Mouse (Mus musculus) bone marrow macrophage, adult 2 months (primary cell): Measurements from ENCODE around the gene Ptpa. TPM values are rescaled to one million over a fixed set of nuclear protein-coding genes. Genes with fewer than 3 reads are reported as not detected.
A peak's percentile ranks its signal among the peaks of the same experiment; 100 is the strongest.

ENCODE experiments used
- H3K27ac ChIP-seq: 2 replicates; pipeline ENCODE4 v1.5.1; 2012; ENCODE audit warnings: low read depth, low read length; ENCODE audit not compliant: insufficient read depth
- H3K4me1 ChIP-seq: 2 replicates; pipeline ENCODE4 v1.6.1; 2012; ENCODE audit warnings: low read length; ENCODE audit not compliant: control insufficient read depth, insufficient read depth
- H3K4me3 ChIP-seq: 2 replicates; pipeline ENCODE4 v1.5.1; 2012; ENCODE audit warnings: mild to moderate bottlenecking, low read length, moderate library complexity; ENCODE audit not compliant: insufficient read depth
- CTCF ChIP-seq: IDR thresholded peaks from 2 replicates; pipeline ENCODE4 v1.5.1; 2012; ENCODE audit warnings: low read depth, mild to moderate bottlenecking, low read length, moderate library complexity
- POLR2A ChIP-seq: IDR thresholded peaks from 2 replicates; pipeline ENCODE4 v1.6.1; 2012; ENCODE audit warnings: mild to moderate bottlenecking, low read depth, low read length, borderline replicate concordance
- polyA plus RNA-seq: library from polyadenylated mRNA; stranded (reverse); fragments of >200 nt; gene quantifications from 2 replicates; pipeline ENCODE4 v1.2.4, GENCODE M21; 2012; ENCODE audit not compliant: missing spikeins, insufficient read depth, insufficient read length

Ptpa gene
- polyA plus RNA-seq, 1 experiment = 110 TPM

DNA sequence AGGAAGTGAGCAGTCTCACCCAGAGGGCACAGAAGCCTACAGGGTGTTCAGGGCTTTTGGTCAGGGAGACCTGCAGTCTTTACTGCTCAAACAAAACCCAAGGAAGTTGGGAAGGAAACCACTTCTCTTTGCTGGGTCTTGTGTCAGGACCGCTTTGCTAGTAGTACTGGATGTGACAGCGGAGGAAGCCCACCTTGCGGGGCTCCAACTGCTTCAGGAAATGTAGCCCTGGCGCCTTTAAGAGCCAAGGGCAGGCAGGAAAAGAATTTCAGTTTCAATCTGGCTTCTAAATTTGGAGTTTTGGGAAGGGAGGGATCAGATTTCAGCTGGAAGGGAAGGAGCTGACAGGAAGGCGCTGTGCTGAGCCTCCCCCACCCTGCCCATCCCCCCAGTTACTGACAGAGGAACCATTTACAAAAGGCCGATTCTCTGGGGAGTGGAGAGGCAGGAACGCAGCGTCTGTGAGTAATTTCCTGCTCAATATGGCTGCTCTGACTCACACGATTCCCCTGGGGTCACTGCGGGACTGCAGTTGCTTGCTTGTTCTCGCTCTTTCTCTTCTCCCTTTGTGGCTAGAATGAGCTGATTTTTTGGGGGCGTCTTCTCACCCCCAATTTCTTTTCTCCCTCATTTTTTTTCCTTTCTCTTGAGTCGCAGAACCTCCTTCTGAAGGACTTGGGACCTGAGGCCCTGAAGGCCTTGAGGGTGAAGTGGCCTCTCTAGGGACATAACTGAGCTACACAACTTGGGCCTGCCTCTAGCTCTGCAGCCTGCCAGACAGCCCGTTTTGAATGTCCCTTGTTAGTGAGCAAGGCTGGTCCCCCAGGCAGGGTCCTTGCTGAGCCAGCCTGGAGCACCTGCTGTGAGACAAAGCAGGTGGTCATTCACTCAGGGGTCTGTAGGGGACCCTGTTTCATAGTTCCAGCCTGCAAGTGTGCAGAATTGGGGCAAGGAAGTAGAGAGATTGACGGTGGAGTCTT lies 26.0 kb downstream of the Ptpa start:
- H3K27ac ChIP-seq = peak overlapping the region; percentile 99
- peak overlapping the region; percentile 59 for H3K4me3 ChIP-seq
- peaks cover 35% of the 10 kb centered on the region for H3K4me1 ChIP-seq
- TF ChIP-seq POLR2A = no peak
- TF ChIP-seq CTCF = no peak

DNA sequence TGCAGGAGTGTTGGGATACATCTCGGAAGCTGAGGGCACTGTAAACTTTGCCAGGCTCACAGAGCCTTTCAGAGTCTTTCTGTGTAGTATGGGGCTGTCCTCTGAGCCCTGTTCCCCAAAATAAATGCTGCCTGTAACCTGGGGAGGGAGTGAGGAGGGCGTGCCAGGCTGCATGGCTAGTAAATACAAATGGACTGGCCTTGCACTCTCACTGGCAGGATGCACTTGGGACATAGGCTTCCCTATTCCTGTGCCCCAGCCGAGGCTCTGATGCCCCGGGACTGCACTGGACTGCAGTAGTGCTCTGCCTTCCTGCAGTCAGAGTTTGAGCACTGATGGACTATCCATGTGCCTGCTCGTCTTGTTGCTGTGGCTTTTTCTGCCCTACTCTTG lies 26.7 kb downstream of the Ptpa start:
- peak overlapping the region; percentile 59 for H3K4me3 ChIP-seq

DNA sequence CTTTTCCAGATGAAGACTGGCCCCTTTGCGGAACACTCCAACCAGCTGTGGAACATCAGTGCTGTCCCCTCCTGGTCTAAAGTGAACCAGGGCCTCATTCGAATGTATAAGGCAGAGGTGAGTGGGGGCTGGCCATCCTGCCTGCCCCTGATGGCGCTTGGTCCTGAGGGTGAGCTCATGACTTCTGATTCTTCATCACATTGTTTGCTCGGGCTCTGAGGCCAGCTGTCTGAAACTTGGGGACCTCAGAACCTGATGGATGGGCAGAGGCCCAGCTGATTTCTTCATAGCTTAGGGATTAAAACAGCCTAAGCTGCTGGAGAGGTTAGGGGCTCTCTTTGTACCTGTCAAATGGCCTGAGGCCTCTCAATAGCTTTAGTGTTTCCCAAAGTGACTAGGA lies 27.4 kb downstream of the Ptpa start:
- TF ChIP-seq CTCF = no peak
- no peak for TF ChIP-seq POLR2A
- H3K4me1 ChIP-seq = peaks cover 38% of the 10 kb centered on the region
- H3K27ac ChIP-seq = no peak overlapping the region
- no peak overlapping the region for H3K4me3 ChIP-seq

More for the DNA sequence above, 26.7 kb downstream of the Ptpa start:
- TF ChIP-seq POLR2A = no peak
- TF ChIP-seq CTCF = no peak
- Histone ChIP-seq H3K27ac (peak overlapping the region; percentile 99), H3K4me1 (peaks cover 37% of the 10 kb centered on the region)

DNA sequence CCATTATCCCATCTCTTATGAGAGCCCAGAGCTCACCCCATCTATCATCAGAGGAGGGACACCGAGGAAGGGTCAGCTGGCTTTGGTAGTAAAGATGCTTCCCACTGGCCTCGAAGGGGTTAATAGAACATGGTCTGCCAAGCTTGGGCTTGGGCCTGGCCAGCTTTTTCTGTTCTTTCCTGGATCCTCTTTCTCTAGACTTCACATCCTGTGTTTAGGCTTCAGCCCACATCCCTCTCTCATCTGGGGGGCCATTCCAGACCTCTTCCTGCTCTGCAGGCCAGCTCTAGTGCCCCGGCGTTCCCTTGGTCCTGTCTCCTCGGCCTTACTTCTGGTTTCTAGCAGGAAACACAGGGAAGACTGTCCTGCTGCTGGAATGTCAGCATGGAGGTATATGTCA lies 28.2 kb downstream of the Ptpa start:
- Histone ChIP-seq H3K27ac (no peak overlapping the region), H3K4me1 (peaks cover 38% of the 10 kb centered on the region), H3K4me3 (no peak overlapping the region)
- no peak for TF ChIP-seq CTCF
- TF ChIP-seq POLR2A = no peak

DNA sequence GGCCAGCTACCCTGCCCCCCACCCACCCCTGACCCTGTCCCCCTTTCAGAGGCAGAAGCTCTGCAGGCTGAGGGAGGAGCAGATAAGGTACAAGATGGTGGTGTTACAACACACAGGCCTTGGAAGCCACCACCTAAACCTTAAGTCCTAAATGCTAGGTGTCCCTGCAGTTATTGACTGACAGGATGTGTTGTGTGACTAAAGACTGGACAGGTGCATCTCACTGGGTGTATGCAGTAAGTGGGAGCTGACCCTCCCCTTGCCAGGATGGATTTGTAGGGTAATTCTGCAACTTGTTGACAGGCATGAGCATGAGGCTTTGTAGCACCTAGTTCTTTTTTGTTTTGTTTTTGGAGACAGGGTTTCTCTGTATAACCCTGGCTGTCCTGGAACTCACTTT lies 28.6 kb downstream of the Ptpa start:
- TF ChIP-seq CTCF = no peak
- no peak for TF ChIP-seq POLR2A
- no peak overlapping the region for H3K27ac ChIP-seq
- no peak overlapping the region for H3K4me3 ChIP-seq
- H3K4me1 ChIP-seq = peaks cover 35% of the 10 kb centered on the region

DNA sequence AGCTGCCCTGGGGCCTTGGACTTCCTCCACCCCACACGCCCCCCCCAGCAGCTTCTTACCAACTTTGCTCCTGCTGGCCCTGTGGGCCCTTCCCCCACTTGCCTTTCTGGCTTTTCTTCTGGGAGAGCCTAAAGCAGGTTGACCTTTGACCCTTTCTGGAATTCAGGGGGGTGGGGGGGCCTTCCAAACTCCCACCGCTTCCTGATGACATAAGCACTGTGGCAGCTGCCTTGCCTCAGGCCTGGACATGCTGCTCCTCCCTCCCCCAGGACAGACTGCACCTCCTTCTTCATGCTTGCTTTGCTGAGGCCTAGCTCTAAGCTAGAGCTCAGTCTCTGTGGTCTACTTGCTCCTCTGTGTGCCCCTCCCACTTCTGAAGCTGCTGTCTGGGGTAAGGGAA lies 29.5 kb downstream of the Ptpa start:
- H3K4me1 ChIP-seq = peaks cover 27% of the 10 kb centered on the region
- no peak overlapping the region for H3K27ac ChIP-seq
- no peak overlapping the region for H3K4me3 ChIP-seq
- TF ChIP-seq POLR2A = no peak
- TF ChIP-seq CTCF = no peak

DNA sequence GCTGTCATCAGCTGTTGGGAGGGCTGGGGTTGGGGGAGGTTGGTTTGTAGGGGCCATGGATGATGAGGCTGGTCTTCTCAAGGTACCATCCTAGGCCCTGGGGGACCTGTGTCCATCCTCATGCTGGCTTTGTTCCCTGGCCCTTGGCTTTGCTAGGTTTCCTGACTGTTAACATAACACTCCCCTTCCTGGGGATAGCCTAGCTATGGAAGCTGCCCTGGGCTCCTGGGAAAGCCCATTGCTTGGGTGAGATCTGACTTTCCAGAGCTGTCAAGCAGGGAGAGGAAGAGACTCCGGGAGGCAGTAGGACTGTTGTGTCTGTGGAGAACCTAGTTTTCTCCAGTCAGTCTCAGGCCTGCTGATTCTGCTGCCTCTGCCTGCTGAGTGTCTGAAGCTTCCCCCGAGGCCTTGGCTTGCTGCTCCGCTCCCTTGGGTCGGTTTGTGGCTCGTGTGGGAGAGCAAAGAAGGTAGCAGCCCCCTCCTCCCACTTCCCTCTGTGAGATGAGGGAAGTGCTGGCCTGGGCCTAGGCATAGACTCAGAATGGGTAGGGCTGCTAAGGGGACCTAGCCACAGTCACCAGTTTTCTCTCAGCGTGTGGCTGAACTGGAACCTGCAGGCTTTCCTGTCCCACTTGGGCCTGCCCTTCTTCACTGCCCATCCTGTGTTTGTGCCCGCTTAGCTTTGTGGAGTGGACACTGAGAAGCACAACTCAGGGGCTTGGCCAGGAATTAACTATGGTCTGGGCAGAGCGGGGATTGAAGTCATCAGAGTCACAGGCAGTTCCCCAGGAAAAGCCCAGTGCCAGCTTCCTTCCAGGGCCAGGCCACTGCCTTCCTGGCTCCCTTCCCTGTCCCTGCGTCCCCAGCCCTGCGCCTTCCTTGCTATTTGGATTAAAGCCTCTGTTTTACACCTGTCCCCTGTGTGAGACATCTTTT lies 31.3 kb downstream of the Ptpa start:
- TF ChIP-seq POLR2A (no peak), CTCF (no peak)
- Histone ChIP-seq H3K27ac (no peak overlapping the region), H3K4me3 (no peak overlapping the region), H3K4me1 (peaks cover 15% of the 10 kb centered on the region)

DNA sequence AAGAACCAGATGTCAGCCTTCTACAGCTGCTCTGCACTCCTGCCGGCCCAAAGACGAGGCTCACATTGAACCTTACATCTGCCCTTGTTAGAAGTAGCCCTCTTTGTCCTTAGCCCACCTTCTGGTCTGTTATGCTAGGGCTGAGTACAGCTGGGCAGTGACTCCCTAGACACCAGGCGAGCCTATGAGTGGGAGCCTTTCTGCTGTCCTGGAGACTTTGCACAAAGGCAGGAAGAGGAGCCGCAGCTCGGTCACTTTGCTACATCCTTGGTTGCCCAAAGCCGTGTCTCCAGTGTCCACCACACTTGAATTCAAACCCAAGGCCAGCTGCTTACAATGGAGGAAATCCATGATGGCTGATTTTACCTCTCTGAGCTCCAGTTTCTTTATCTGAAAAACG lies 32.5 kb downstream of the Ptpa start:
- H3K4me3 ChIP-seq = no peak overlapping the region
- TF ChIP-seq CTCF = no peak
- no peak for TF ChIP-seq POLR2A
- no peak overlapping the region for H3K27ac ChIP-seq
- peaks cover 3% of the 10 kb centered on the region; the same call in 1 of the 2 replicates for H3K4me1 ChIP-seq

DNA sequence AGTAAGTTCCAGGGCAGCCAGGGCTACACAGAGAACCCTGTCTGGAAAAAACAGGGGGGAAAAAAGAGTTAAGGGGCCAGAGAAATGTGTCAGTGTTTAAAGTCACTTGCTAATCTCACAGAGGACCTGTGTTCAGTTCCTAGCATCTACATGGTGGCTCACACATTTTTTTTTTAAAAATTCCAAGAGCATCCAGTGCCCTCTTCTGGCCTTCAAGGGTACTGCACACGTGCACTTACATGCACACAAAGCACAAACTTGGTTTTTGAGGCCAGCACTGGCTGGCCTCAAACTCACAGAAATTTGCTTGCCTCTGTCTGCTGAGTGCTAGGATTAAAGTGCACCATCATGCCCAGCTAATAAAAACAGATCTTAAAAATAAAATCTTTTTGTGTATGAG lies 34.7 kb downstream of the Ptpa start:
- no peak for TF ChIP-seq POLR2A
- peak; percentile 48 for TF ChIP-seq CTCF
- Histone ChIP-seq H3K4me3 (no peak overlapping the region), H3K27ac (no peak overlapping the region), H3K4me1 (peaks cover 3% of the 10 kb centered on the region; the same call in 1 of the 2 replicates)

DNA sequence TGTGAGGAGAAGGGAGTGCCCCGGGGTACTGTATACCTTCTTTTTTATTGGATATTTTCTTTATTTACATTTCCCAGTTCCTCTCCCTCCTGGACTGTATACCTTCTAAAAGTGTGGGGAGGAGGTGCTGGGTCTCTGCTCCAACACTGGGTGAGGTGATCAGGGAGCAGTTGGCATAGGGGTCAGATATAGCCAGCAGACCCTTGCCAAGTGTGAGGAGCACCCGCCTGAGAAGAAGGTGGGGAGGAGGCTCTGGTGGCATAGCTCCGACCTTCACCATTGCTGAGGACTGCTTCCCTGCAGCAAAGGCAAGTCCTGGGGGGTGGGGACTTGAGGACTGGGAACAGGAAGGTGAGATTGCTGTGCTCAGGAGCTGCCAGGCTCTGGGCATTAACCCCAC lies 35.7 kb downstream of the Ptpa start:
- TF ChIP-seq CTCF (no peak), POLR2A (no peak)
- Histone ChIP-seq H3K4me1 (peaks cover 3% of the 10 kb centered on the region; the same call in 1 of the 2 replicates), H3K27ac (no peak overlapping the region), H3K4me3 (no peak overlapping the region)
